Mouse (Mus musculus) stomach, embryonic 16.5 days (tissue): Measurements from ENCODE around the gene Flrt3. TPM values are rescaled to one million over a fixed set of nuclear protein-coding genes. Genes with fewer than 3 reads are reported as not detected.
A peak's percentile ranks its signal among the peaks of the same experiment; 100 is the strongest.

ENCODE experiments used
- ATAC-seq: fragments of 200-750 bp; cut with Nextera tagmentation; 2 replicates; pipeline ENCODE4 v1.8.0; 2017; ENCODE audit warnings: moderate number of reproducible peaks, moderate TSS enrichment; ENCODE audit not compliant: insufficient read depth, low FRiP score
- H3K27ac ChIP-seq: fragments of 300-500 bp; sonication (generic); 2 replicates; pipeline ENCODE4 v1.5.1; 2014; ENCODE audit warnings: low read length
- H3K27me3 ChIP-seq: fragments of 300-500 bp; sonication (generic); 2 replicates; pipeline ENCODE4 v1.6.1; 2014; ENCODE audit warnings: low read length, control low read depth, mixed read lengths; ENCODE audit not compliant: control insufficient read depth, insufficient read depth
- H3K36me3 ChIP-seq: fragments of 300-500 bp; sonication (generic); 2 replicates; pipeline ENCODE4 v1.6.1; 2014; ENCODE audit warnings: low read length; ENCODE audit not compliant: control insufficient read depth, insufficient read depth
- H3K4me1 ChIP-seq: fragments of 300-500 bp; sonication (generic); 2 replicates; pipeline ENCODE4 v1.6.1; 2014; ENCODE audit warnings: low read length, control low read depth, mixed read lengths; ENCODE audit not compliant: control insufficient read depth, insufficient read depth
- H3K4me2 ChIP-seq: fragments of 300-500 bp; sonication (generic); 2 replicates; pipeline ENCODE4 v1.6.1; 2014; ENCODE audit warnings: low read depth, low read length, mixed read lengths
- H3K4me3 ChIP-seq: fragments of 300-500 bp; sonication (generic); replicated peaks from 2 replicates; pipeline ENCODE4 v1.5.1; 2014; ENCODE audit warnings: mild to moderate bottlenecking, low read length
- H3K9ac ChIP-seq: fragments of 300-500 bp; sonication (generic); 2 replicates; pipeline ENCODE4 v1.6.1; 2014; ENCODE audit warnings: low read length
- H3K9me3 ChIP-seq: fragments of 300-500 bp; sonication (generic); replicated peaks from 2 replicates; pipeline ENCODE4 v1.6.1; 2016; ENCODE audit warnings: low read length, control low read depth; ENCODE audit not compliant: control insufficient read depth
- WGBS: fragments of 180-500 bp; shearing (Covaris S2); extraction: QIAGEN DNeasy Blood & Tissue Kit; methylation state at CpG from one replicate; pipeline ENCODE4 v1.1.7; 2014; 5-methylcytosine and 5-hydroxymethylcytosine counted together
- polyA plus RNA-seq: library from polyadenylated mRNA; unstranded; fragments of >200 nt; fragmentation: Nextera tagmentation; extraction: Ambion mirVana; gene quantifications from 2 replicates; pipeline ENCODE4 v1.2.1, GENCODE M21; 2015

Gene Flrt3
- polyA plus RNA-seq, 1 experiment from 2014 or later, result 19.5 TPM

DNA sequence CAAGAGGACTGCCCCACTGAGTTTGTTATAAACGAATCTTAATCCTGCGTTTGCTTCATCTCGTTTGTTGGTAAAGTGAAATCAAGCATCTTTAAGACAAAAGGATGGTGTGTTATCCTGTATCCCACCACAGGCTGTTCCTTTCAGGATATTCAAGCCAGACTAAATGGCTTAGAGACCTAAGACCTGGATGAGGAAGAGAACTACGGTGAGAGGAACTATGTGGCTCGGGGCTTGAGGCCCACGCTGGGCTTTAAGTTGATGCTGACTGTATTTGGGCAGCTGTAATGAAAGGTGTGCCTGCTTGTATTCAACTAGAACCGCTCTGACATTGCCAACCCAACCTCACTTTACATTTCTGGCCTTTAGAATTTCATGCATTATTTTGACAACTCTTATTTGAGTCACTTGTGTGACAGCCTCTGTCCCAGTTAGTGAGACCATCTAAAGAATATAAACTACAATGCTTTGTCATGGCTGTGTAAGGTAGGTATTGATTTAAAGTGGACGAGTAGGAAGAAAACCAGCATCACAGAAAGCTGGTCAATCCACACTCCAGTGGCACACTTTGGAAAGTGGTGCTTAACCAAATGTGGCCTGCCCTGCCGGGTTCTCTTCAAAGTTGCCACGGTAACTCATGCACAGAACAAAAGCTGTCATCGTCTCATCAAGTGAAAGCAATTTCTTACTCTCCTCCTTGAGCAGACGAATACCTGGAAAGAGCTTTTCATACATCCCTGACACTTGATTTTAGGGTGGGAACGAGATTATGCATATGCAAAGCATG lies 3.8 kb downstream of the Flrt3 start:
- no peak for ATAC-seq
- H3K4me1 ChIP-seq, result peaks cover 4% of the 10 kb centered on the region
- H3K9ac ChIP-seq, result no peak overlapping the region
- H3K36me3 ChIP-seq, result 0 out of 2 replicates have a peak, but pooled peaks cover 3% of the 10 kb centered on the region
- WGBS, result 56% methylated on average over 13 of the region's 13 CpGs
- no peak overlapping the region for H3K27ac ChIP-seq
- H3K4me2 ChIP-seq, result peak overlapping the region; percentile 44
- no peaks in the 10 kb centered on the region for H3K9me3 ChIP-seq
- no peak overlapping the region; the same call in 1 of the 2 replicates for H3K4me3 ChIP-seq
- no peaks in the 10 kb centered on the region for H3K27me3 ChIP-seq

GRCm38 (mm10) chr2:140666846-140667245 lies 4.4 kb downstream of the Flrt3 start:
- Histone ChIP-seq H3K27me3 (no peaks in the 10 kb centered on the region), H3K4me1 (peaks cover 4% of the 10 kb centered on the region), H3K36me3 (0 out of 2 replicates have a peak, but pooled peaks cover 3% of the 10 kb centered on the region), H3K4me2 (peak overlapping the region; percentile 44), H3K27ac (no peak overlapping the region), H3K4me3 (no peak overlapping the region), H3K9ac (no peak overlapping the region), H3K9me3 (no peaks in the 10 kb centered on the region)
- 39% methylated on average over 7 of the region's 7 CpGs for WGBS
- ATAC-seq, result no peak

GRCm38 (mm10) chr2:140664381-140664780 lies 6.9 kb downstream of the Flrt3 start:
- no peak for ATAC-seq
- H3K9ac ChIP-seq, result no peak overlapping the region
- 88% methylated on average over 4 of the region's 4 CpGs for WGBS

DNA sequence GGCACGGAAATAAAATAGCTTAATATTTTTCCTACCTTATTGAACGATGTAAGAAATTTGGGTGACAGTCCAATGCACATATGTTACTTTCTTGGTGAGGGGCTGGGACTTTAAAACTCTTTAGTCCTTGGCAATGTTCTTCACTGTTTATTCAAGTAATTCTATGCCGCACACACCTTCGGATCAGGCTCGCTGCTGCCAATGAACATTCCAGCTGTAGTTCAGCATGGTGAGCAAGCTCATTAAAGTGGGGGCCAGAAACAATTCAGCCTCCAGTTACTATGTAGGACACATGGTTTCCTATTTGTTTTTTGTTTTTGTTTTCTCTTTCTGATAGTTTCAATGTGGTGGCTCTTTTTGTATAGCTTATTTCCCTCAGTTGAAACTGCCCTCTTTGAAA lies 8.6 kb downstream of the Flrt3 start:
- no peaks in the 10 kb centered on the region for H3K9me3 ChIP-seq
- H3K27ac ChIP-seq, result no peak overlapping the region
- 0 out of 2 replicates have a peak, but pooled peaks cover 3% of the 10 kb centered on the region for H3K36me3 ChIP-seq
- H3K9ac ChIP-seq, result no peak overlapping the region
- H3K27me3 ChIP-seq, result no peaks in the 10 kb centered on the region
- H3K4me3 ChIP-seq, result no peak overlapping the region
- ATAC-seq, result no peak
- WGBS, result 75% methylated on average over 5 of the region's 5 CpGs
- H3K4me2 ChIP-seq, result no peak overlapping the region
- peaks cover 4% of the 10 kb centered on the region; the same call in 1 of the 2 replicates for H3K4me1 ChIP-seq

More at GRCm38 (mm10) chr2:140664381-140664780, 6.9 kb downstream of the Flrt3 start:
- Histone ChIP-seq H3K27me3 (no peaks in the 10 kb centered on the region), H3K4me2 (no peak overlapping the region), H3K27ac (no peak overlapping the region), H3K4me3 (no peak overlapping the region), H3K36me3 (0 out of 2 replicates have a peak, but pooled peaks cover 3% of the 10 kb centered on the region), H3K4me1 (peaks cover 4% of the 10 kb centered on the region; the same call in 1 of the 2 replicates), H3K9me3 (no peaks in the 10 kb centered on the region)

- WGBS, result 79% methylated on average over 2 of the region's 2 CpGs
- Histone ChIP-seq H3K9ac (no peak overlapping the region), H3K27me3 (no peaks in the 10 kb centered on the region), H3K9me3 (no peaks in the 10 kb centered on the region), H3K4me3 (no peak overlapping the region), H3K36me3 (no peaks in the 10 kb centered on the region), H3K4me2 (no peak overlapping the region), H3K27ac (no peak overlapping the region), H3K4me1 (no peaks in the 10 kb centered on the region)
- no peak for ATAC-seq
Observed at GRCm38 (mm10) chr2:140653978-140654377, 17.3 kb downstream of the Flrt3 start.

DNA sequence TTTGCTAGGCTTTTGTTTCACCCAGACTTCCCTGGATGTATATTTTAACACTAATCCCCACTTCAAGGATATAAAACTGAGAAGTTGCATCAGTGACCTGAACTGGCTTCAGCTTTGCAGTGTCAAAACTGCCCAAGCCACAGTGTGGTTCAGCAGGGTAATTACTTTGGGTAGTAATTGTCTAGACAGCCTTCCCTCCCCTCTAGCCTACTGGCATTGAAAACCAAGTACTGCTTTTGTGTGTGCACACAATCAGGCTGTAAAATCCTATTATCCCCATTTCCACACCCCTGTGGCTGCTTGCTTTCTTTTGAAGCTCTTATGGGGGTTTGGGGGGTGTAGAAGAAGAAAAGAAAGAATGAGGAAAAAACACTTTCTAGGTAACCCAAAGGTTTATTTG lies 17.8 kb downstream of the Flrt3 start:
- Histone ChIP-seq H3K27ac (no peak overlapping the region), H3K4me3 (no peak overlapping the region), H3K27me3 (no peaks in the 10 kb centered on the region)

GRCm38 (mm10) chr2:140621730-140622337 lies 49.4 kb downstream of the Flrt3 start:
- no peaks in the 10 kb centered on the region for H3K9me3 ChIP-seq
- no peak overlapping the region for H3K4me3 ChIP-seq
- H3K27me3 ChIP-seq, result no peaks in the 10 kb centered on the region
- WGBS, result 59% methylated on average over 2 of the region's 2 CpGs
- H3K4me2 ChIP-seq, result no peak overlapping the region
- H3K4me1 ChIP-seq, result no peaks in the 10 kb centered on the region
- H3K27ac ChIP-seq, result no peak overlapping the region
- no peak overlapping the region for H3K9ac ChIP-seq
- H3K36me3 ChIP-seq, result no peaks in the 10 kb centered on the region
- no peak for ATAC-seq

More for the DNA sequence above, 17.8 kb downstream of the Flrt3 start:
- no peaks in the 10 kb centered on the region for H3K36me3 ChIP-seq
- no peaks in the 10 kb centered on the region for H3K9me3 ChIP-seq
- no peak overlapping the region for H3K9ac ChIP-seq
- no peaks in the 10 kb centered on the region for H3K4me1 ChIP-seq
- no peak overlapping the region for H3K4me2 ChIP-seq
- ATAC-seq, result no peak

DNA sequence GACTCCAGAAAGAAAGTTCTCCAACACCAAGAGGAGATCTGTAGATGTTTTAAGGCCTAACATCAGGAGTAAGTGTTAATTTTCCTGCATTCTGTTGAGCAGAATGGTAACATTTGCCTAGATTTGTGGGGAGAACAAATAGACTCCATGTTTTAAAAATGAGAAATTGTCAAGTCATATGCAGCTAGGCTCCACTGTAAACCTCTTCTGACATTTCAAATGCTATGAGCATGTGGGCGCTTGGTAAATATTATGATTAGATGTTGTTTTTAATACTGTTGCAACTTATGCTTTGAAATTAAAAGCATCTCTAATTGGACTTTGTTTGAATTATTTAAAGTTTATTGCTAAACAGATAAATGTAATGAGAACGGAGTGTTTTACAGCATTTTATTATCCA lies 55.8 kb downstream of the Flrt3 start:
- H3K4me2 ChIP-seq, result no peak overlapping the region
- H3K9me3 ChIP-seq, result no peaks in the 10 kb centered on the region
- H3K4me3 ChIP-seq, result no peak overlapping the region
- H3K27me3 ChIP-seq, result no peaks in the 10 kb centered on the region
- no peaks in the 10 kb centered on the region for H3K36me3 ChIP-seq
- no peak overlapping the region for H3K9ac ChIP-seq
- H3K4me1 ChIP-seq, result no peaks in the 10 kb centered on the region
- no peak overlapping the region for H3K27ac ChIP-seq
- ATAC-seq, result no peak
- WGBS, result 87% methylated on average over 2 of the region's 2 CpGs
